Mouse (Mus musculus) ovary, postnatal 14 days (tissue): ENCODE measurements at regions not wholly inside any gene's neighbourhood (a gene's known extent, or its start where the extent isn't known, plus 50 kb on each side); places are given as distances from the start of the nearest gene placed in this dataset.
A peak's percentile ranks its signal among the peaks of the same experiment; 100 is the strongest.
"Not testable (repeated sequence)": the region's sequence is repeated elsewhere in the genome, so short reads cannot be mapped to it uniquely, and the experiment has no call there.

Source experiments
- DNase-seq: peaks from one replicate; pipeline ENCODE4 v3.0.0; 2022; ENCODE audit warnings: low spot score

DNA sequence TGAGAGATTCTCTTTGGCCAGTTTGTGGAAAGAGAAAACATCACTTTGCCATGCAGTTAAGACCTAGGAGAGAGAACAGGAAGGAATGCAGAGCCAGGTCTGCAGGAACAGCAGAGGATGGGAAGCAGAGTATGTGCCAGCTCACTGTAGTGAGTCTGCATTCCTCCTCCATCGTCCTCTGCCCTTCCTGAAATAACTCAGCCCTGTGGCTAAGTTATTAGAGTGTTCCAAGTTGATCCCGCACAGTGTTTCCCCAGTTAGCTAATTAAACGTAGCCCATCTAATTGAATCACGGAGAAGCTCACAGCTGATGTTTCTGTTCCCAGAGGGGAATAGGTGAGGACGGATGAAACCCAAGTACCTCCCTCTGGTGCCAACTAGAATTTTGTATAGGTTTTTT lies 142.3 kb upstream of the Rack1 start:
- DNase-seq, result no peak

DNA sequence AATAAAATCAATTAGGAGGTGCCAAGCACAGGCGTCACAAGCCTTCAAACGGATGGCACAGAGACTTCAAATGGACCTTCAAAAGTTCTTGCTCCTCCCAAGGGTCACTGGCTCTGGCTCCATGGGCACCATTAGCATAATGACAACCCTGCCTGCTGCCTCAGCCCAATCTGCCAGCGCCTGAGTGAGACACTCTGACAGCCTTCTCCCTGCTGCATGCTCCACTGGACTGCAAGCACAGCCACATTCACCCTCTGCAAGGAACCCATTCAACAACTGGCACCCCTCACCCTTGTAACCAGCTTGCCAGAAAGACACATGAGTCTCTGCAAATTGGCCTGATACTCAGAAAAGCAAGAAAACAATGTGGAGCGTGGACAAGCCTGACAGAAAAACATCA lies 138.5 kb upstream of the Rack1 start:
- no peak for DNase-seq

DNA sequence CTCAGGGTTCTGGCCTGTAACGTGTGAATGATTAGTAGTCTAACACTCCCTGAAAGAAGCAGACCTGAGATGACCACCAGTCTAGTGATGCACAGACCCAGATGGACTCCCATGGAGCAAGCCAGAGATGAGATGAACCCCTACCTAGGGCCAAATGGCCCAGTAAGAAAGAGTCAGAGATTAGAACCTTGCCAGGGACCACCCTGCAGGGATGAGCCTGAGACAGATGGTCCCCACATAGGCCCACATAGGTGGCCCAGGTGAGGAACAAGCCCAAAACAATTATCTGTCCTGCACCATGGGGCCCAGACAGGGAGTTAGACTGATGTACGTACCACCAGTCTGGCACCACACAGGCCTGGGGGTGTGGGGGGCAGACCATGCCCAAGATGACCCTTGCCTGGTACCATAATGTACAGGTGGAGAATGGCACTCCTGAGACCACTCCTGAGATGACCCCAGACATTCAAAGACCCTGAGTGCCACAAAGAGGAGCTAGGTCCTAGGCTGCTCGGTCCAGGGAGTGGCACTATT lies 115.3 kb upstream of the Rack1 start:
- DNase-seq, result no peak

DNA sequence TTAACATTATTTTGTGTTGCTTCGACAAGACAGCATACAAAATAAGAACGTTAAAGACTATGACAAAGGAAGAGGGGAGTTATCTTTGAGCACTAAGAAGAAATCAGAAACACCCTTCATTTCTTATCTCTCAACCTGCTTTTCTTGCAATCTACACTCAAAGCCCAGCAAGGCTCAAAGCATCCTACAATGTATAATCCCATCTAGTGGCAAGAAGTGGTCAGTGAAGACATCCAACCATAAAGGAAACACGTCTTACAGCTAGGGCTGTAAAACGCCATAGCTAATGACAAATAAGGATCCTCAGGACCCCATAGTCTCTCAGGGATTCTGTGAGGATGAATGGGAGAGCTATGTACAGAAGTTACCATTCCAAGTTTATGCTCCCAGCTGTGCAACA lies 110.1 kb upstream of the Rack1 start:
- no peak for DNase-seq

DNA sequence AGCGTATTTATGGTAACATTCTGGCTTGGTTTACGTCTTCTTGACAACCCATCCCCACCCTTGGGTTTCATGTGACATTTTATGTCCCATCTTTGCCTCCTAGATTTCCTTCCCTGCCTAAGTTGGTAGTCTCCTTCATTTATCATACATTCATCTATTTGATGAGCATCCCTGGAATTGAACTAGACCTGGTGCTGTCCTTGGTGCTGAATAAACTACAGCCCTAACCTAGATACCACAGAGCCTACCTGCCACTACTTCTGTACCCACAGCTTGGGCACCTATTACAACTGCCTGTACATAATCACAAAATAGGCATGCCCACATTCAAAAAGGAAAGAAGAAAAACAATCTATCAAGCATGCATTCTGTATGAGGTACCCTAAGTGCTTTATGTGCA lies 103.8 kb upstream of the Rack1 start:
- peak; percentile 5 for DNase-seq

DNA sequence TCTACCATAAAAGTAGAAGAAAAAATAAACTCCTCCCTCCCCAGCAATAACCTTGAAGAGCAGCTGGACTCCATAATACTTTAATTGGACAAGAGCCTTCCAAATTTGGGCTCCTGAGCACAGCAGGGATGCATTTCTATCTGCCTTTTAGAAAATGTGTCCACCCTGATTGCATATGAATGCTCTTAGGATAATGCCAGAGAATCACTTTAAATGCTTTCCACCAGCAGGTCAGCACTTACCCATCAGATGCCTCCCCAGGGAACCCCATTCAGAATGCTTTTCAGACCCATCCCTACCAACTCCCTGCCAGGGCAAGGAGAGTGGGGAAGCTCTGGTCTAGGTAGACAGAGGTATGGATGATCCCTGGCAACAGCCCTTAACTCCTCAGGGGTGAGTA lies 102.9 kb upstream of the Rack1 start:
- DNase-seq, result no peak

DNA sequence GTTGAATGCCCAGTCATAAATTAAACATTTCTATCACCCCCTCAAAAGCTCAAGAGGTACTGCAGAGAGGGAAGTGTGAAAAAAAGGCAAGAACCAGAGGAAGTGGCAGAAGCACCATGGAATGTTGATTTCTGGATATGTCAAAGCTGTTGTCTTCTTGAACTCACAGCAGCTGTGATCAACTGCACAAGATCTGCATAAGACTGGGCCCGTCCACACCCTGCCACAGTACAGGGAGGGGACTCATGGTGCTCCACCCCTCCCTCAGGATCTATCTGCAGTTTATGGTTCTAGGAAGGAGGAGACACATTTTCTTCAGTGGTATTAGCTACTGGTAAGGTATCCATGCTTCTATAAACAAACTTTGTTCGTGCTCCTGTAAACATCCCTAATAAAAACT lies 92.9 kb upstream of the Rack1 start:
- no peak for DNase-seq

DNA sequence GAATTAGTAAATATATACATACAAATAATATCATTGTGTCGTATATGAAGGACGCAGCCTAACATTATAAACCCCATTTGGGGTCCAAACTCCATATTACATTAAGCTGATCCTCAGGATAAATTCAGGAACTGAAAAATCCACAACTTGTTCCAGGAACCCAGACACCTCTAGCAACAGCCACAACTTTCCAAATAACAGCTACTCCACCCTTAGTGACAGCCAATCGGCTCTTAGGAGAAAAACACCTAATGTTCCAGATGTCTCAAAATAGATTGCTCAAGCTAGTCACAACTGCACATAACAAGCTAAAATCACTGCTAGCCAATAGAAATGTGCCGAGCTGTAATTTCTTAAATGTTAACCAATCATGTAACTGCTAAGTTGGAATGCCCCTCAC lies 89.2 kb upstream of the Rack1 start:
- DNase-seq, result no peak

DNA sequence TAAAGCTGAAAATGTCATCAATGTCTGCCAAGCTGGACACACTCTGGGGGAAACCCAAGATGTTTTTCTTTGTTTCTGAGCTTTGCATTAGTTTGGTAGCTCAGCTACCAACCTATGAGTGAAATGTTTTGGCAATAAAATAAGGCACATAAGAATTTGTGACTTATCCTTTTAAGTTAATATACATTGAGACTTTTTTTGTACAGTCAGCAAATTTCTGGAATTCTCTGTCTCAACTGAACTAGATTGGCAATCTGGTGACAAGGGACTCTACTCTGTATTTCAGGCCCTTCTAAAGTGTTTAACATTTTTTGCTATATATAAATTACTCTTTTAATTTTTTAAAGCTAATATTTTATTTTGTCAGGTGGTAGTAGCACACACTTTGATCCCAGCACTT lies 76.1 kb upstream of the Rack1 start:
- DNase-seq, result no peak

DNA sequence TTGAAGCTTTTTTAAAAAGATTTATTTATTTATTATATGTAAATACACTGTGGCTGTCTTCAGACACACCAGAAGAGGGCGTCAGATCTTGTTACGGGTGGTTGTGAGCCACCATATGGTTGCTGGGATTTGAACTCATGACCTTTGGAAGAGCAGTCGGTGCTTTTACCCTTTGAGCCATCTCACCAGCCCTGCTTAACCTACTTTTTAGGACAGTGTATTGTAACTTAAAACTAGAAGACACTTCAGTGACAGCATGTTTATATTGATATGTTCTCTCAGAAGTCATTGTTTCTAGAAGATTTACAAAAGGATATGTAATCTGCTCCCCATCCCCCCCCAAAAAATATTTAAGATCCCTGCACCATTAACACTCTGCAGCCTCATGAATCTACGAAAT lies 69.3 kb upstream of the Rack1 start:
- not testable (repeated sequence) for DNase-seq

DNA sequence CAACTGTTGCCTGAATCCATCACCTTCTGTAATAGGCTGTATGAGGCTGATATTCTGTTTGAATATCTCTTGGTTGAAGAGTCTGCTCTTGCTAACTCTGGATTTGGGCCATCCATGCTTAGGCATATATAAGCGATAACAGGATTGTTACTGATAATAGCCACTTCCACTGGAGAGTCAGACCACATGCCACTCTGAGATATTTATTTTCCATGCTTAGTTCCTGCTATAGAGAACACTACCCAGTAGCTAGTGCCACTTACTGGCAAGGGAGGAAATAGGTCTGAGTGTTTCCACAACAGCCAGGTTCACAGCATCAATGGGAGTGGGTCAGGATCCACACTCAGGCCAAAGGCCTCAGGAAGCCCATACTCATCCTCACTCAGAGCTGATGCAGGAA lies 53.6 kb upstream of the Rack1 start:
- no peak for DNase-seq

DNA sequence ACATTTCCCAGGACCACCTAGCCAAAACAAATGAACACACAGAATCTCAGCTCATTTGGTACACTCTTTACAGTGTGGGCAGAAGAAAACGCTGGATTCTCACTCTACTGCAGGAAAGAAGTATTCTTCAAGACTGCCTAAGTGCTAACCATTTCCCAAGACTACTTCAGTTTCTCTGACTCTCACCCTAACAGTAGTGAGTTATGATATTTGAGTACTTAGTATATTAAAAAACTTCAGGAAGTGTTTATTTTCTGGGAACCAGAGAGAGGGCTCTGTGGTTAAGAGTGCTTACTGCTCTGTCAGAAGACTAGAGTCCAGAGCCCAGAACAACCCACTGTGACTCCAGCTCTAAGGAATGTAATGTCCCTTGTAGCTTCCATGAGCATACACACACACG lies 52.1 kb upstream of the Rack1 start:
- DNase-seq, result no peak
